Mouse (Mus musculus): ENCODE results near the gene Tbrg4.

GRCm38 (mm10) chr11:6600284-6600944 is 25.5 kb downstream of the Tbrg4 start:
- TF ChIP-seq CTCF (IDR thresholded peaks at IDR 0.05; ENCODE audit: borderline replicate concordance, extremely low read depth, insufficient read depth, insufficient read length) (no peak), POLR2A (IDR thresholded peaks at IDR 0.05; ENCODE audit: borderline replicate concordance, extremely low read depth, insufficient read depth, insufficient read length, poor library complexity, severe bottlenecking) (no peak)

Data from brain, embryonic 14.5 days (tissue).